Mouse (Mus musculus) heart, postnatal 36 days (tissue): ENCODE measurements around the gene Zbtb9. TPM values are rescaled to one million over a fixed set of nuclear protein-coding genes. Genes with fewer than 3 reads are reported as not detected.
"Not testable (repeated sequence)": the region's sequence is repeated elsewhere in the genome, so short reads cannot be mapped to it uniquely, and the experiment has no call there.

Experiments used
- DNase-seq, 2 experiments: peaks; one replicate each; pipeline ENCODE4 v3.0.0; 2021 to 2022
- intact Hi-C: fragments of 180-260 bp; cut with DNase I; formaldehyde crosslinking; loops from one replicate; pipeline ENCODE4 v1.15.1; 2025
- total RNA-seq, 2 experiments: library from RNA; stranded (reverse); gene quantifications; 2 replicates each; pipeline ENCODE4 v1.2.3; 2021

Zbtb9 gene
- total RNA-seq, result 1 to 10 TPM; 2.1 to 2.6 TPM

- intact Hi-C loops, result loop anchor here (10.0 kb wide), 1 partner anchor 58 kb away; the partner anchor contains the start of gene Kifc5b
- DNase-seq, result peak; percentile 95 to 96
Observed at GRCm38 (mm10) chr17:26972703-26973574, at the start of gene Zbtb9. Gene Zbtb9, plus strand, starts transcription at chr17:26973167.

DNA sequence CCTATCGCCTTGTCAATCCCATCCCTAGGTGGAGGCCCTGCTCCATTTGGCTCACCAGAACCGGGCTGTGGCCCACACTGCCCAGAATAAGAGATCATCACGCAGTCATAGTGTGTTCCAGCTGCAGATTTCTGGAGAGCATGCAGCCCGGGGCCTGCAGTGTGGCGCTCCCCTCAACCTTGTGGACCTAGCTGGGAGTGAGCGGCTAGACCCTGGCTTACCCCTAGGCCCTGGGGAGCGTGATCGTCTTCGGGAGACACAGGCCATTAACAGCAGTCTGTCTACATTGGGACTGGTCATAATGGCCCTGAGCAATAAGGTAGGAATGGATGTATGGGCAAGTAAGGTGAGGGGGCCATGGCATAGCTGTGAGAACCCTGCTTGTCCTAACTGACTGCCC is 47.6 kb upstream of the Zbtb9 start:
- not testable (repeated sequence) for DNase-seq

GRCm38 (mm10) chr17:26931795-26932194 is 41.2 kb upstream of the Zbtb9 start:
- intact Hi-C loops, result loop anchor here (5.0 kb wide), 1 partner anchor 96 kb away; the partner anchor contains the start of gene Bak1
- peak in 1 of 2 experiments; percentile 54 for DNase-seq

More for the DNA sequence above, 47.6 kb upstream of the Zbtb9 start:
- intact Hi-C loops, result not testable (repeated sequence)

- intact Hi-C loops, result loop anchor here (5.0 kb wide), 1 partner anchor 94 kb away; the partner anchor contains the start of gene Bak1
- DNase-seq, result peak; percentile 99
Observed at GRCm38 (mm10) chr17:26932839-26933398, 40.0 kb upstream of the Zbtb9 start, which contains the start of gene Phf1. Gene Phf1, plus strand, starts transcription at chr17:26933052.

DNA sequence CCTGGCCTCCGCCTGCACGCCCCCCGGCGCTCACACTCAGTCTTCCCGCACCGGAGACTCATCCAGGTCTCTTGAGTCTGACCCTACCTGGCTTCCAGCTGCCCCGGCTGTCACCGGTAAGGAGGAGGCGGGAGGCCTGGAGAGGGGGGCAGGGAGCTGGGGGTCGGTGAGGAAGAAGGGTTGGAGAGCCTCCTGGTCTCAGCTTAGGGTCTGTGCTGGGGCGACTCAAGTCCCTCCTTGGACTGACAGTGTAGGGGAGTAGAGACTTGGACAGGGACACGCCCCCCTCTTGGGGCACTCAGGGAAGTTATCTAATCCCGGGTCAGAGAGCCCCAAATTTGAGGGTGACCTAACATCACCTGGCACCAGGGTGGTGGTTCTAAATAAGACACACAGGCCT is 39.5 kb upstream of the Zbtb9 start:
- no peak for DNase-seq
- intact Hi-C loops, result loop anchor here (5.0 kb wide), 1 partner anchor 94 kb away; the partner anchor contains the start of gene Bak1

GRCm38 (mm10) chr17:26933885-26934827 is 38.8 kb upstream of the Zbtb9 start:
- no peak for DNase-seq
- intact Hi-C loops, result loop anchor here (5.0 kb wide), 1 partner anchor 93 kb away; the partner anchor contains the start of gene Bak1

- DNase-seq, result no peak
- intact Hi-C loops, result no loop called here
Observed at GRCm38 (mm10) chr17:26935027-26935426, 37.9 kb upstream of the Zbtb9 start.

DNA sequence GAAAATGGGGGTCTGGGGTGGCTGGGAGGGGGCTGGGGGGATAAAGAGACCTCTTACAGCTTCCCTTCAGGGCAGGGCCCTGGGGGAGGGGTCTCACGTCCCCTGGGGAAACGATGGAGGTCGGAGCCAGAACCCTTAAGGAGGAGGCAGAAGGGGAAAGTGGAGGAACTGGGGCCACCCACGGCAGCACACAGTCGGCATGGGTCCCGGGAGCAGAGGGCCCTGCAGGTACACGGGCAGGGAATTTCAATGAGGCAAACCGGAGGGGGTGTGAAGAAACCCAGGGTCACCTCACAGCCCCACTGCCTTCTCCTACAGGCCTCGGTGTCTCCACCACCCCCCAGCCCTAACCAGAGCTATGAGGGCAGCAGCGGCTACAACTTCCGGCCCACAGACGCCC is 36.5 kb upstream of the Zbtb9 start:
- intact Hi-C loops, result no loop called here

GRCm38 (mm10) chr17:26936921-26937695 is 35.9 kb upstream of the Zbtb9 start:
- intact Hi-C loops, result no loop called here
- no peak for DNase-seq

More for the DNA sequence above, 36.5 kb upstream of the Zbtb9 start:
- DNase-seq, result no peak

GRCm38 (mm10) chr17:26937883-26938695 is 34.9 kb upstream of the Zbtb9 start:
- no peak for DNase-seq
- intact Hi-C loops, result no loop called here

DNA sequence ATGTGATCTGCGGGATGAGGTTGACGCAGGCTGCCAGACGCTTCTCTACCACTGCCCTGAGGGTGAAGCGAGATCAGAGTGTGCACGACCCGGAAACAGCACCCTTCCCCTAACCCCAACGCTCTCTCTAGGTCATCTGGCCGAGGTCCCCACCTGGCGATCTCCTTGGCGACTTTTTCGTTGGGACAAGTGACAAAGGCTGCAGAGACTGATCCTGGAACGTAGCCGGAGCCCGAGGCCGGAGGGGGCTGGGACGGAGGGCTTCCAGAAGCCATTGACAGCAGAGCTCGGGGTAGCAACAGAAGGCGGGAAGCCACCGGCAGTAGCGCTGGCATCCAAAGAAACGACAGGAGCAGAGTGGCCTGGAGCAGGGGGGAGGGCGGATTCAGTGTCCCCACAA is 34.2 kb upstream of the Zbtb9 start:
- no peak for DNase-seq
- intact Hi-C loops, result no loop called here

DNA sequence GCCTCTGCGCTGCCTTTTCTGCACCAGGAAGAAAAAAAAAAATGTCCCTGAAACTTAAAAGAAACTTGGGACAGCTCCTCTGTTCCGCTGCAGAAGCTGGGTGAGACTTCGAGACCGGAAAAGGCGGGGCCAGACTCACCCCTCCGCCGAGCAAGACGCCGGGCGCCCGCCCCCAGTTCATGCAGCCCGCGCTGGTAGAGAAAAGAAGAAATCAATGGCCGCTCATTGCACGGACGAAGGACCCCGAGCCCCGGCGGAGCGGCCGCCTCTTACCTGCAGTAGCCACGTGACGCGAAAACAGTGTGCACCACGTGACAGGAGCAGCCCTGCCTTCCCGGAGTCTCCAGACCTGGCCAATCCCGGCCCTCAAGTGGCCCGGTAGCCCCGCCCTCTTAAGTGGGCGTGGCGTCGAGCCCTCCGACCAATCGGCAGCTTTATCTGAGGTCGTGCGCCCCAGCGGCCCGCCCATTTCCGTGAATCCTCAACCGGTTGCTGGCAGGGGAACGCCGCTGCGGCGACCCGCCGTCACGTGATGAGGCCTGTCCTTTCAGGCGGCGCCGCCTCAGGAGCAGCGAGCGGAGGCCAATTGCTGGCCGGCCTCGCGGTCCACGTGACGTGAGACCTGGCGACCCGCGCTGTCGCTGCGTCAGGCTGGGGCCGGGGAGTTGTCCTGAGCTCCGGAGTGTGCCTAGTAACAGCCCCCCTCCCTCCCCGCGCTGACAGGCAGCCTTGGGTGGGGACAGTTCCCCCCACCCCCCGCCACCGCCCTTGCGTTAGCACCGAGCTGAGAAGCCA is 33.6 kb upstream of the Zbtb9 start, which contains the start of gene Cuta:
Gene Cuta, minus strand, starts transcription at position 392 of the 795 bp plus-strand sequence.
- peak; percentile 99 for DNase-seq
- intact Hi-C loops, result no loop called here

- no peak for DNase-seq
- intact Hi-C loops, result no loop called here
Observed at GRCm38 (mm10) chr17:26939973-26940300, 33.0 kb upstream of the Zbtb9 start.

- no peak for DNase-seq
- intact Hi-C loops, result no loop called here
Observed at GRCm38 (mm10) chr17:26941031-26941789, 31.8 kb upstream of the Zbtb9 start, which contains the start of gene Syngap1. Gene Syngap1, plus strand, starts transcription at chr17:26941253.

DNA sequence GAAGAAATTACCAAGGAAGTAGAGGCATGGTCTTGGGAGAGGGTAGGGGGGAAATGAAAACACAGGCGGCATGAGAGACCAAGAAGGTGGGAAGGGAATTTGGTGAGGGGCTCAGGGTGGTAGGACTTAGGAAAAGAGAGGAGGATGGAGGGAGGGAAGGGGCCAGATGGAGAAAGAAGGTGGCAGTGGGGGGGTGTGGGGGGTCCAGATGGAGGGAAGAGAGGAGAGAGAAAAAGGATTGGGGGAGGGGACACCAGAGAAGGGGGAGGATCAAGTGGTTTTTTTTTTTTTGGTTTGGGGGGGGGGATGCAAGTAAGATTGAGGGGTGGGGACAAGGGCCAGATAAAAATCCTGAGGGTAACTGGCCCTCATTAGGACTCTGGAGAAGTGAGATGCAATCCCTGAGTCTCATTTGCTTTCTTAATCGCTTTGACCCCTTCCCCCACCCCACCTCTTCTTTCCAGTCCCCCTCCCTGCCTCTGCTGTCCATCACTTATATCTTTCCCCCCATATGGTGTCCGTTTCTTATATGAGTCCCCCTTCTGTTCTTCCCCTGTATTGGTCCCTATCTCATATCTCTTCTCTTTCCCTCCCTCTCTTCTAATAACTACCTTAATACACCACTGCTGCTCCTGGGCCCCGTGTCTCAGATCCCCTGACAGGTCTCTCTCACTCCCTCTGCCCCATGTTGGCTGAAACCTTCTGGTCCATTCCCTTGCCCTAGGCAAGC is 31.0 kb upstream of the Zbtb9 start:
- DNase-seq, result no peak
- intact Hi-C loops, result no loop called here

DNA sequence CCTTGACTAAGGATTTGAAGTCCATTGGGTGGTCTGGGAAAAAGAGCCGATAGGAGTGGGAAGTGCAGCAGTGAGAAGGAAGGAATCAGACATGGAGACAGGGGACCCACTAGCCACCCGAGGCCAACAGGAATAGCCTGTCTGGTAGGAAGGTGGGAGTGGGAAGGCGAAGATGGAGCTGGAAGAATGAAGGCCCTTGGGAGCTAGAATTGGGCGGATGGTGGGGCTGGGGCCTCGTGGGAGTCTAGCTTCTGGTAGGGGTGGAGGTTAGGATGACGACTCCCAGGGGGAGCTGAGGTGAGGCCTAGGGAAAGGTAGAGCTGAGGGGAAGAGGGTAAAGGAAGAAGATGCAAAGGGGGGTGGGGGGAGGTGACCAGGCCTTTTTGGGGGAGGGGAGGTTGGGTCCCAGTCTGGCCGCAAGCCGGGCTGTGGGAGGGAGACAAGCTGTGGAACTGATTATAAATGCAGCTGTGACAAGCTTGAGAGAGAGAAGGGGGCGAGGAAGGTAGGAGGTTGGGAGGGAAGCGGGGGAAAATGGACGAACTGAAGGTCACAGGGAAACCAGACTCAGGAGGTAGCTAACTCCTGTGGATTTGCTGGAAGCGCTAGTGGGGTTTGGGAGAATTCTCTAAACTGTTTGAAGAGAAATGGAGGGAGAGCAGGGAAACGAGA is 27.0 kb upstream of the Zbtb9 start:
- intact Hi-C loops, result loop anchor here (2.0 kb wide), 1 partner anchor 29 kb away; the partner anchor contains the start of gene Kifc5b

More for the DNA sequence above, 27.0 kb upstream of the Zbtb9 start:
- no peak for DNase-seq
